Mouse (Mus musculus) adrenal gland, postnatal 0 days (tissue): ENCODE data around the gene Crls1. TPM values are rescaled to one million over a fixed set of nuclear protein-coding genes. Genes with fewer than 3 reads are reported as not detected.

Experiments used
- polyA plus RNA-seq: library from polyadenylated mRNA; unstranded; fragments of >200 nt; fragmentation: Nextera tagmentation; extraction: Ambion mirVana; gene quantifications from 2 replicates; pipeline ENCODE4 v1.2.1, GENCODE M21; 2015

Crls1 gene
- polyA plus RNA-seq = 52.5 and 60.1 TPM in 2 replicates

GRCm38 (mm10) chr2:132846407-132847358 lies at the start of gene Crls1:
Gene Crls1 (plus strand): TSS chr2:132846666.

GRCm38 (mm10) chr2:132815608-132816314 lies 30.7 kb upstream of the Crls1 start, which contains the start of the genes Trmt6 and Mcm8:
Gene Trmt6 (minus strand): TSS chr2:132816055.
Gene Mcm8 (plus strand): TSS chr2:132816141.

GRCm38 (mm10) chr2:132880844-132881645 lies 34.6 kb downstream of the Crls1 start, which contains the start of gene Lrrn4:
Gene Lrrn4 (minus strand): TSS chr2:132880891.

Other genes with a start within 250 kb of the Crls1 start
- 20.7 and 29.1 TPM in 2 replicates for gene Shld1, start 159.7 kb upstream of the Crls1 start, polyA plus RNA-seq
- gene Chgb, start 65.4 kb upstream of the Crls1 start, polyA plus RNA-seq = 401 and 1,045 TPM in 2 replicates
- gene Trmt6, start 30.6 kb upstream of the Crls1 start, polyA plus RNA-seq = 24.5 and 38.0 TPM in 2 replicates
- 4.3 and 6.7 TPM in 2 replicates for gene Mcm8, start 30.5 kb upstream of the Crls1 start, polyA plus RNA-seq
- 9.1 and 12.7 TPM in 2 replicates for gene Lrrn4, start 34.2 kb downstream of the Crls1 start, polyA plus RNA-seq
- gene Fermt1, start 99.2 kb downstream of the Crls1 start, polyA plus RNA-seq = 0.80 and 0.86 TPM in 2 replicates